Mouse (Mus musculus) CD4-positive helper T cell, adult 2 months (primary cell): ENCODE measurements at regions not wholly inside any gene's neighbourhood (a gene's known extent, or its start where the extent isn't known, plus 50 kb on each side); places are given as distances from the start of the nearest gene placed in this dataset.

Experiments
- DNase-seq: peaks from one replicate; pipeline ENCODE4 v3.0.0-alpha.2; 2012; ENCODE audit warnings: low read depth, missing footprints, low spot score

GRCm38 (mm10) chr12:110219750-110220149, 59.1 kb upstream of the Dio3 start:
- no peak for DNase-seq

GRCm38 (mm10) chr12:110220516-110220915, 58.4 kb upstream of the Dio3 start:
- DNase-seq = no peak

GRCm38 (mm10) chr12:110221184-110221583, 57.7 kb upstream of the Dio3 start:
- DNase-seq = no peak

DNA sequence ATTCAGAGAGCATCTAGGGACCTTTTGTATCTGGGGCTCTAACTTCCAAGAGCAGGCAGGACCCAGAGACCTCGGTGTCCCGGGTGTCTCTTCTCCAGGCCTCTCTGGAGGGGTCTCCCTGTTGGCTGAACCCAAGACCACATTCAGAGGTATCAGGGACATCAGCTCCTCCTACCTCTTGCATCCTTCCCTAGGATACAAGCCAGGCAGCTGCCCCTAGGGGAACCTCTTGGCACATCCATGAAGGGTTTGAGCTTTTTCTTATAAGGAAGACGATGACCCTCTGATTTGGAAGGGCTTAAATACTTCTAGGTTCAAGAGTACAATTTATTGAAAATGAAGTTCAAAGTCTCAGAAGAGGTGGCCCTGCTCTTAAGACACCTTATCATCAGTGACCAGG, 57.2 kb upstream of the Dio3 start:
- DNase-seq = no peak

GRCm38 (mm10) chr12:110224250-110224649, 54.6 kb upstream of the Dio3 start:
- no peak for DNase-seq

- no peak for DNase-seq
These were observed 50.9 kb upstream of the Dio3 start for GRCm38 (mm10) chr12:110228011-110228411.
